Mouse (Mus musculus) adrenal gland, adult (tissue): Measurements from ENCODE around the gene Prnp.

Source experiments
- DNase-seq, 2 experiments: peaks; one replicate each; pipeline ENCODE4 v3.0.0; 2022 to 2023; ENCODE audit warnings: low spot score in 1 of 2; ENCODE audit not compliant: inconsistent age in 2 of 2

Gene Prnp

GRCm38 (mm10) chr2:131909683-131910572 is at the start of gene Prnp, which contains the start of gene Prn:
Prnp (plus strand) TSS chr2:131909928.
Prn (plus strand) TSS chr2:131909957.
- DNase-seq, result peak; percentile 92 to 97

GRCm38 (mm10) chr2:131862617-131863275 is 47.0 kb upstream of the Prnp start:
- DNase-seq, result no peak

DNA sequence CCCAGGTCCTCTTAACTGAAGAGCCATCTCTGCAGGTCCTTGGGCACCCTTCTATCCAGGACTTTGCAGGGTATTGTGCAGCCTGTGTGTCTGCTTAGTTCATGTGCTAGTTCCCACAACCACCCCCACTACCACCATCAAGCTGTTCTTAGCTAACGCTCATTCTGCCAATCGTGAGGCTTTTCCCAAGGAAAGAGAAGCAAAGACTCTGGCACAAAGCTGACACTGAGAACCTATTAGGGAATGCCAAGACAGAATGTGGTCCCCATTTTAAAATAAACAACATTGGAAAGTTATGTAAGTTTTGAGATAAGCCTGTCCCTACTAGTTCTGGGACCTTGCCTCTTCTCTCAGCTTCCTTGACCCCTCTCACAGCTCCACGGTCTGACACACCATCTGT is 46.3 kb upstream of the Prnp start:
- DNase-seq, result peak; percentile 34 to 68

- DNase-seq, result peak in 1 of 2 experiments; percentile 34
These were observed 45.4 kb upstream of the Prnp start for GRCm38 (mm10) chr2:131864262-131864796.

GRCm38 (mm10) chr2:131866676-131867075 is 43.1 kb upstream of the Prnp start:
- DNase-seq, result no peak

DNA sequence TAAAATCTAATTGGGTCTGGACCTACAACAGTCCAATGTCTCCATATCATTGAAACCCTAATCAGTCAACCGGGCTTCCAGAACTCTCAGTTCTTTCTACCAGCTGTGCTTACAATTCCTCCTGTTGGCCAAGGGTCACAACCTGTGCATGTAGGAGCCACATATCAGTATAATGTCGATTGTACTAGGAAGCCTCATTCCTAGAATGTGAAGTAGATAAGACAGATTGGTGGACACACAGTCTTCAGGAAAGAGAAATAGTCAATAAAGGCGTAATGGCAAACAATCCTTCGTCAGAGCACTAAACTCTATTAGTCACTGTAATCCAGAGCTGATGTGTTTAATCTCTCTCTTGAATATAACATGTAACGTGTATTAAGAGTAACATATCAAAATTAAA is 40.7 kb upstream of the Prnp start:
- no peak for DNase-seq

GRCm38 (mm10) chr2:131873376-131873775 is 36.4 kb upstream of the Prnp start:
- DNase-seq, result peak in 1 of 2 experiments; percentile 37

DNA sequence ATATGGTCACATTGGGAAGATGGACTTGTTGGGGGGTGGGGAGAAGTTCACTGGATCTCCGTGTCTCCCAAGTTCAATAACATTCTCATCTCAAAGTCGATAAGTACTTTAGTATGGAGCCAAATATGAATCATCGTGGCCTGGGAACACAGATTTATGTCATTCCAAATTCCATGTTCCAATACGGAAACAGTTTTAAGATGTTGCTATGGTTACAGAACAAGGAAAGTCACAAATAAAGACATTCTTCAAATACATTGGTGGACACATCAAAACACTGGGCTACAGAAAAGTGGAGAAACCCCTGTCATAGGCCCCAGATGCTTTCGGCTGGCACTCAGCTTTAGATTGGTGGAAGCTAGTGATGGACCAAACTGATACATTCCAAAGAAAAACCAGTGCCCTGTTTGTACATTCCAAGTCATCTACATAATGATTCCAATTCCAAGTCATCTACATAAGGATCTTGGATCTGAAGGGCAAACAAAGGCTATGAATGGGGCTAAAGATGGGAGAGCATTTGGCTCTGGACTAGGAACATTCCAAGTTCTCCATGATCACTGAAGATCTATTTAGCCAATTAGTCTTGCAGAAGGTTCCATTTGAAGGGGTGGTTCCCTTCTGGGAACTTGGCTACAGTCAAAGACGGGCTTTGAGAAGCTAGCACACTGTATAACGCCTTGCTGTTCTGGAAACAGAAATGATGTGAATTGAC is 33.0 kb upstream of the Prnp start:
- no peak for DNase-seq

DNA sequence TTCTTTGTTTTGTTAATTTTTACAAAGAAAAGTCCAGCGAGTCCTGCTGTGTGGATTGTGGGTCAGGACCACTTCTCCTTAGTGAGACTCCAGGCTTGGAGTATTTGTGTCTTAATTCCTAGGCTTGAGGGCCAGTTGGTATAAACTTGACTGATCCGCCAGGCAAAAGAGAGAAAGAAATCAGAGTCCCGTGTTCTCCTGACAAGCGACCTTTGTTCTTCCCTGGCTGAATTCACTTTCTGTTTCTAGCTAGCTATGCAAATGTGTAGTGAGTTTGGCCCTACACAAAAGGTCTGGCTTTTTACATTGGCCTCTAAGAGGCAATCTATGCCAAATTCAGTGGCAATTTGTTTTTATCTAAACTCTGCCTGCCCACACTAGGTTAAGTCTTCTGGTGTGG is 28.0 kb upstream of the Prnp start:
- DNase-seq, result no peak

DNA sequence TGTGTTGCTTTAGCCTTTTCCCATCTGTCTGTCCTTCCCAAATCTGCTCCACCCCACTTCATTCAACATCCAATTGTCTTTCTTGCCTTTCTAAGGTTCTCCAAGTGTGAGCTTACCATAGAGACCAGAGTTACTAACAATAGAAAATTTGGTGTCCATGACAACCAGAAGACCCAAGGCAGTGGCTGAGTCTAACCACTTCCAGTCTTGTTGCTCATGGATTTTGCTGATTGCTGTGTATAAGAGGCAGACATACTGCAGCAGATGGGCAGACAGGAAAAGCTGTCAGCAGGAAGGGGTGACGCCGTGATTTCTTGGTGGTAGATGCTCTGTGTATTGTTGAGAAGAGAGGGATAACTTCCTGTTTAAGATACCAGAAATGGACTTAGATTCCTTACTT is 26.6 kb upstream of the Prnp start:
- DNase-seq, result no peak

DNA sequence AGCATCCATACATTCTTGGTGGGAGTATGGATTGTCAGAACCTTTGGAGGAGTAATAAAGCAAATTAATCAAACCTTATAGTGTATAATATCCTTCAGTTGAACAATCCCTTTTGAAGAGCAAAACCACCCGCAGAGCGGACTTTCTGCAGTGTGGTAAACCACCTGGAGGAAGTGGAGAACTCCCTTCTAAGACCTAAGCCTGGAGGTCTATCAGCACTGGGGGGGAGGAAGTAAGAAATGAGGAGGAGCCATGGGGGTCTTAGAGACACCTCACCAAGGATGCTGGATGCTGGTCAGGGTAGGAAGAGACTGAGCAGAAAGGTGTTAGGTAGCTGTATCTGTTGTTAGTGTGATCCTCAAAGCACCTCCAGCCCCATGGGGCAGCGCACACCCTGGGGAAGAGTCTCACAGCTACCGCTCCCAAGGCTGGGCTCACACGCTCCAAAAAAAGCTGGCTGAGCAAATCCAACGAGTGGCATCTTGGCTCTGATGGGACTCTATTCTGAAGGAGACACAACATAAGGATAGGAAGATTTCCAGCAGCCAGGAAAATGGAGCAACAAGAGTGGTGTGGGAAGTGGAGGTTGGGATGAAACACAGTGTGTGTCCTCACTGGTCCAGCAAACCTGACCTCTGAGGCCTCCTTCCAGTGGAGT is 23.1 kb upstream of the Prnp start:
- DNase-seq, result no peak

GRCm38 (mm10) chr2:131888233-131888632 is 21.5 kb upstream of the Prnp start:
- DNase-seq, result no peak

DNA sequence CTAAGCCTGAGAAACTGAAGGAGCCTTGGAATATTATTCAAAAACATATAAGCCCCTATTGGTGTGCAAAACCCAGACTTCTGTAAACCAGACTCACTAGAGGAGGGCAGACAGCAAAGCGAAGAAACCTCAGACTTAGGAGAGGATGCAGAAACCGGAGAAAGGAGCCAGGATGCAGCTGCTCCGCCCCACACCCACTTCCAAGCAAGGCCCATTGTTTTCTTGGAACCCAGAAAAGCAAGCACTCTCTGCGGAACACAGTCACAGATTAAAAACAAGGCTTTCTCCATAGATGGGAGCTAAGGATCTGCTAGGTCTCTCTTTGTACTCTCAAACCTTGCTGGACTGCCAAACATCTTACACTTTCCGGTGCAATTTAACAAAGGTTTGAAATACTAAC is 17.2 kb upstream of the Prnp start:
- DNase-seq, result no peak

- DNase-seq, result no peak
These were observed 14.6 kb upstream of the Prnp start for GRCm38 (mm10) chr2:131895106-131895505.

DNA sequence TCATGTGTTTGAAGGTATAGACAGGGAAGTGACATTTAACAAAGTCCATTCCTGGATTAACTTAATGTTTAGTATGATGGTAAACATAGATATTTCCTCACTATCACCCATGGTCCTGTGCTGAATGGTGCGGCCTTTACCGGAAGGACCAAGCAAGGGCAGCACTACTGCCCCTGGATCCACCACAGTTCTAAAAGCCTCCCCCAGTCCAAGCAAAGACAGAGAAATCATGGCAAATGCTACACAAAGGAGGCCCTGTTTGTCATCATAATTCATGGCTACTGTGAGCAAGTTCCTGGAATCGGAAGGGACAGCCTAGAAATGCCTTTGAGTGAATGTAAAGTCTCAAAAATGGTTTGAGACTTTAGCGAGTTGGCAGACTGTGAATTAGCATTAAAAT is 13.7 kb upstream of the Prnp start:
- DNase-seq, result no peak

DNA sequence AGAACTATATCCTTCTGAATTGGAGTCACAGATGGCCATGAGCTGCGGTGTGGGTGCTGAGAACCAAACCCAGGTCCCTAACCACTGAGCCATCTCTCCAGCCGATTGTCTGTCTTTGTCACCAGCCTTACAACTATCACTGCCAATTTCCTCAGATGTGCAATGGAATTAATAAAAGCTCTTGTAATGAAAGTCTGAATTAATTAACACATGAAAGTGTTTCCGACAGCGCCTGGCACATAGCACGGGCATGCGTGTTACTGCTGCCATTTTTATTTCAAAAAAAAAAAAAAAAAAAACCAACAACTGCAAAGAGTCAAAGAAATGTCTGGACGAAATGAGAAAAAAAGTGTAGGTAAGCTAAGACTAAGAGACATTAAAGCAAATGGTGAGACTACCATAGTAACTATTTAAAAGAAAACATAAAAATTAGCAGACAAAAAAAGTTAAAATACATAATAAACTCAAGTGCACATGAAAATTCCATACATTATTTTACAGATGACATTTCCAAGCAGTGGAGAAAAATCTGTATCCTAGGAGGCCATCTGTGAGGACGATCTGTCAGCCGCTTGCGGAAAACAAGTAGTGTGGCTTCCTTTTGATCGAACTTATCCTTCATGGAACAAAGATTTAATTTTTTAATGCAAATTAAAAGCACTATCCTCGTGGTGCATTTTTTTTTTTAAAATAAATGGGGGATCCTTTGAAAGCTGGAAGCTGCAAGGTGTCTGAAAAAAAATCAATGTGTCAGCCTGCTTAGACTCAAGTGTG is 12.2 kb upstream of the Prnp start:
- no peak for DNase-seq

DNA sequence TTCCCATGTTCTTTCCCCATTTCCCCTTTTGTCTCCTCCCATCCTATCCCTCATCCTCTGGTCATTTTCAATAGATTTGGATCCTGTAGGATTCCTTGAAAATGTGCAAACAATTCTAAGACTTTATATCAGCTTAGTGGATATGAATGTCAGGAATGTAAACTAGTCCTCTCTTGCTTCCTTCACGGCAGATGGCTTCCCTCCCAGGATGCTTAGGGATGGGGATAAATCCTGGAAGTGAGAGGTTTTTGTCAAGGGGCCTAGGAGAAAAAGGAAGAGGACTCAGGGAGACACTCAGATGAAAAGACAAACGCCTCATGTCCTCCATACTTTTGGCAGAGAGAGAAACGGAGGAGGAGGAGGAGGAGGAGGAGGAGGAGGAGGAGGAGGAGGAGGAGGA is 7.3 kb upstream of the Prnp start:
- no peak for DNase-seq

- DNase-seq, result peak in 1 of 2 experiments; percentile 28
These were observed 6.9 kb upstream of the Prnp start for GRCm38 (mm10) chr2:131902867-131903266.

- no peak for DNase-seq
These were observed 4.7 kb upstream of the Prnp start for GRCm38 (mm10) chr2:131905025-131905424.

DNA sequence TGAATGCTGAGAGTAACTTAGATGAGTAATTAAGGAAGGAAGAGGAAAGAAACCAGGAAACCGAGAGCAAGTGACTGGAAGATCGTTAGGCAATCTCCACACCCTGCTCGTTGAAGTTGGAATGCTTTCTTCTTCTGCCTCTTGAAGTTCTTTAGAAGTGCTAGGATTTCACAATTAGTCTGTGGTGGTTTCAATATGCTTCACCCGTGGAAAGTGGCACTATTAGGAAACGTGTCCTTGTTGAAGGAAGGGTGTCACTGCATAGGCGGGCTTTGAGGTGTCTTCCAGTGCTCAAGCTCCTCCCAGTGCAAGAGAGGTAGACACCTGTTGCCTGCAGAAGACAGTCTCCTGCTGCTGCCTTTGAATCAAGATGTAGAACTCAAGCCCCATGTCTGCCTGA is 4.0 kb upstream of the Prnp start:
- no peak for DNase-seq
